Mouse (Mus musculus) embryonic facial prominence, embryonic 13.5 days (tissue): Measurements from ENCODE around the gene Gsx1. TPM values are rescaled to one million over a fixed set of nuclear protein-coding genes. Genes with fewer than 3 reads are reported as not detected.

Experiments
- ATAC-seq: fragments of 200-750 bp; cut with Nextera tagmentation; 2 replicates; pipeline ENCODE4 v1.8.0; 2017; ENCODE audit warnings: low read depth; ENCODE audit not compliant: insufficient number of reproducible peaks, insufficient read depth, low FRiP score, low TSS enrichment
- H3K27ac ChIP-seq: fragments of 300-500 bp; sonication (generic); 2 replicates; pipeline ENCODE4 v1.5.1; 2015; ENCODE audit warnings: moderate library complexity, mild to moderate bottlenecking, inconsistent platforms
- H3K27me3 ChIP-seq: fragments of 300-500 bp; sonication (generic); 2 replicates; pipeline ENCODE4 v1.6.1; 2015; ENCODE audit warnings: mild to moderate bottlenecking, inconsistent platforms
- H3K36me3 ChIP-seq: fragments of 300-500 bp; sonication (generic); 2 replicates; pipeline ENCODE4 v1.6.1; 2015; ENCODE audit warnings: mild to moderate bottlenecking, inconsistent platforms
- H3K4me1 ChIP-seq: fragments of 300-500 bp; sonication (generic); 2 replicates; pipeline ENCODE4 v1.6.1; 2015; ENCODE audit warnings: inconsistent platforms
- H3K4me2 ChIP-seq: fragments of 300-500 bp; sonication (generic); 2 replicates; pipeline ENCODE4 v1.6.1; 2015; ENCODE audit warnings: moderate library complexity, mild to moderate bottlenecking, inconsistent platforms
- H3K4me3 ChIP-seq: fragments of 300-500 bp; sonication (generic); 2 replicates; pipeline ENCODE4 v1.5.1; 2015; ENCODE audit warnings: mild to moderate bottlenecking, inconsistent platforms
- H3K9ac ChIP-seq: fragments of 300-500 bp; sonication (generic); 2 replicates; pipeline ENCODE4 v1.6.1; 2015; ENCODE audit warnings: mild to moderate bottlenecking, inconsistent platforms
- H3K9me3 ChIP-seq: fragments of 300-500 bp; sonication (generic); 2 replicates; pipeline ENCODE4 v1.6.1; 2016; ENCODE audit warnings: inconsistent platforms
- WGBS: fragments of 180-500 bp; shearing (Covaris S2); methylation state at CpG from one replicate; pipeline ENCODE4 v1.1.7; 2015; ENCODE audit warnings: mixed read lengths; 5-methylcytosine and 5-hydroxymethylcytosine counted together
- polyA plus RNA-seq: library from polyadenylated mRNA; unstranded; fragments of >200 nt; fragmentation: Nextera tagmentation; extraction: Ambion mirVana; gene quantifications from 2 replicates; pipeline ENCODE4 v1.2.1, GENCODE M21; 2015

The Gsx1 gene
- polyA plus RNA-seq: not detected in 2 replicates

DNA sequence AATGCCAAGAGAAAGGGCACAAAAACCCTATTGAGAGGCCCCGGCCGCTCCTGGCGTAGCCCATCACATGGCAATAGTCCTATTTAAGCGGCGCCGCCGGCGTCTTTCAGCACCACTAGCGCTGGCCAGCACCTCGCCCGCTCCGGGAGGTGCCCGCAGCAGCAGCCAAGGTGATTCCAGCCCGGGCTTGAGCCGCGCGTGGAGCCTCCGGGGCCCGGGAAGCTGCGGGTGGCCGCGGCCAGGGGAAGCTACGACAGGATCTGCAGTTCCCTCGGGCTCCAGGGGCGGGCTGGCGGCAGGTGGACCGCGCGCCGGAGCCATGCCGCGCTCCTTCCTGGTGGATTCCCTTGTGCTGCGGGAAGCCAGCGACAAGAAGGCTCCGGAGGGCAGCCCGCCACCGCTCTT lies at the start of gene Gsx1:
Gene Gsx1 (plus strand): TSS at position 126 of the 405 bp plus-strand sequence.
- ATAC-seq: 0 out of 2 replicates have a peak, but pooled peaks have one; percentile 26
- H3K9me3 ChIP-seq: no peaks in the 10 kb centered on the region
- under 1% methylated on average over 37 of the region's 37 CpGs for WGBS

DNA sequence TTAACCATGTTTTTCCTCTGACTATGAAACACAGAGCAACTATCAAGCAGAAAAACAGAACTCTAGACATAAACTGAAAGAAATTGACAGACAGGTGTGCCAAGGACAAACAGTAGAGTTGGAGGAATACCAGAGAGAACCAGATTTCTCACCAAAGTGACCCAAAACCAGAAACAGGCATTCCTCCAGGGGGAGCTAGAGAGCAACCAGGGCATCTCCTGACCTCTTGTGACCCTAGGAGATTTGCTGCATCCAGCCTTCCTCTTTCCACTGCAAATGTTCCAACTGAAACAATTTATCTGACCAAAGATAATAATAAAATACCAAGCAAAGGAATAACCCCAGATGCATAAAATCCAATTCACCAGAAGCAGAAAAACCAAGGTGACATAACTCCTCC lies 41.2 kb upstream of the Gsx1 start:
- H3K9ac ChIP-seq: no peak overlapping the region
- no peaks in the 10 kb centered on the region for H3K4me1 ChIP-seq
- no peak for ATAC-seq
- no peak overlapping the region for H3K27ac ChIP-seq
- H3K4me3 ChIP-seq: no peak overlapping the region
- H3K36me3 ChIP-seq: no peaks in the 10 kb centered on the region
- H3K9me3 ChIP-seq: no peaks in the 10 kb centered on the region
- no peak overlapping the region for H3K4me2 ChIP-seq
- H3K27me3 ChIP-seq: no peaks in the 10 kb centered on the region

More for the DNA sequence above, at the start of gene Gsx1:
- Histone ChIP-seq H3K4me2 (peak within 1 kb of the TSS; percentile 58), H3K9ac (no peak within 1 kb of the TSS; the same call in 1 of the 2 replicates), H3K4me3 (peak within 1 kb of the TSS; percentile 38), H3K27ac (no peak within 1 kb of the TSS), H3K27me3 (peaks cover 99% of the 10 kb centered on the region), H3K36me3 (no peaks in the 10 kb centered on the region), H3K4me1 (peaks cover 32% of the 10 kb centered on the region)

DNA sequence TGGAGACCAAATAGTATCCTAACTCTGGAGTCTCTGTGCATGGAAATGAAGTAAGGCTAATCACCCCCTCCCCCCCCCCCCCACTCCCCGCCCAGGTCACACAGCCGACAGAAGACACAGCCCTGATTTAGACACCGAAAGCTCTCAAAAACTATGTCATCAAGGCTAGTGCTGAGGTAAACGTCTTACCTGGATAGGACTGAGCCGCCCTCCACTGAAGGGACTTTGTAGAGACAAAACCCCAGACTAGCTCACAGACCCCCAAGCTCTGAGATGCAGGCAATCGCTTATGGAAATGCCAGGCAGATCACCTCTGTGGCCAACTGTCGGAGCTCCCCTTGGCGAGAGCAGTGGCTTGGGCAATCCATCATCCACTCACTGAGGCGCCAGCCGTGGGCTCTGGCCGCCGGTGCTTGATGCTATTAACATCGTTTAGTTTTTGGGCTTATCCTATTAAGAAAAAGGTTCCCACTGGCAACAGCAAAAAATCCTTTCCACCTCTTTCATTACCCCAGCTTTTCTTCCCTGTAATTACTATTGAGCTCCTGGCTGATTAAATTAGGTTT lies 33.6 kb upstream of the Gsx1 start:
- Histone ChIP-seq H3K4me2 (no peak overlapping the region), H3K9ac (no peak overlapping the region), H3K27me3 (peaks cover 24% of the 10 kb centered on the region), H3K4me3 (no peak overlapping the region), H3K4me1 (peaks cover 14% of the 10 kb centered on the region), H3K27ac (no peak overlapping the region), H3K36me3 (no peaks in the 10 kb centered on the region), H3K9me3 (no peaks in the 10 kb centered on the region)
- 13% methylated on average over 13 of the region's 13 CpGs for WGBS
- no peak for ATAC-seq

DNA sequence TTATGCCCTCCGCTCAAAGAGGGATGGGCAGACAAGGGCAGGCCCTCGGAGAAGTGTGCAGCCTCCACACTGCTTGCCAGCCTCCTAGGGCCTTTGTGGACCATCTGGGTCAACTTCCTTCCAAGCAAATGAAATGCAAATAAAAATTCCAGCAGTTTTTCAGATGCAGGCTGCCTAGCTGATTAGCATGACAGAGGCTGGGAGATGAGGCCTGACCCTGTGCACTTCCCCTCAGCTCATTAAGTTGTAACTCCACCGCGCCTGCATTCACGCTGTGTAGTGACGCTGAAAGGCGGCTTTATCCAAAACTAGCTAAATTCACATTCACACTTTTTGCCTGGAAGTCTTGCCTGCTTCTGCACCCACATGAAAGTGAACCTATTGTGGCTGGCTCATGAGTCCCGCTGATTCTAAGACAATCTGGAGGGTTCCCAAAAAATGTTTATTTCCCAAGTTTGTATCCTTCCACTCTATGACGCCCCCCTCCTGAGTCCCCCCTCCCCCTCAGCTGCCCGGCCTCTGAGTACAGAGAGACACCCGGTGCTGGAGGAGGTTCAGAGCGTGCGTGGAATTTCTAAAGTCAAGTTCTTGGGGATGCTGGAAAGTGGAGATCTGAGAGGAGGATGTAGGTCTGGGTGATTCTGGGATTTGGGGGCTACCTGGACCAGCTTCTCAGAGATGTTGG lies 32.9 kb upstream of the Gsx1 start:
- H3K36me3 ChIP-seq: no peaks in the 10 kb centered on the region
- WGBS: 7% methylated on average over 13 of the region's 13 CpGs
- peaks cover 14% of the 10 kb centered on the region for H3K4me1 ChIP-seq
- ATAC-seq: no peak
- H3K4me3 ChIP-seq: no peak overlapping the region
- H3K9ac ChIP-seq: no peak overlapping the region
- H3K27me3 ChIP-seq: peaks cover 24% of the 10 kb centered on the region
- no peak overlapping the region for H3K4me2 ChIP-seq
- no peaks in the 10 kb centered on the region for H3K9me3 ChIP-seq
- H3K27ac ChIP-seq: no peak overlapping the region

DNA sequence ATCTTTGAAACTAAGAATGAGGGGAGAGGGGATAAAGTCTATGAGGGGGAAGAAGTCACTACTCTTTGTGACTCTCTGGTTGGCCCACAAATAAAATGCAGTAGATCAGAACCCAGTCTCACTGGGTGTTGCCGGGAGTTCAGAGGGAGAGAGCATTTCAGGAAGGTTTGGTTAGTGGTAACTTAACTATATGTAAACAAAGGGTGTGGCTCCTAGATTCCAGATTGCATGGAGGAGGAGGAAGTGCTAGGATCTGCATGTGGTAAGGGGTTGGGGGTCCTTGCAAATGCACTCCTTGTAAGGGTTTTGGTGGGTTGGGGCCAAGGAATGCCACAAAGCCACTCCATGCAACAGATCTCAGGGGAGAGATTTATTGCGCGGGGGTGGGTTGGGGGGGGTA lies 32.1 kb upstream of the Gsx1 start:
- Histone ChIP-seq H3K9me3 (no peaks in the 10 kb centered on the region), H3K27me3 (peaks cover 24% of the 10 kb centered on the region), H3K4me2 (no peak overlapping the region), H3K4me1 (peaks cover 14% of the 10 kb centered on the region), H3K36me3 (no peaks in the 10 kb centered on the region), H3K27ac (no peak overlapping the region), H3K9ac (no peak overlapping the region), H3K4me3 (no peak overlapping the region)
- ATAC-seq: no peak
- WGBS: 44% methylated on average over 3 of the region's 3 CpGs

DNA sequence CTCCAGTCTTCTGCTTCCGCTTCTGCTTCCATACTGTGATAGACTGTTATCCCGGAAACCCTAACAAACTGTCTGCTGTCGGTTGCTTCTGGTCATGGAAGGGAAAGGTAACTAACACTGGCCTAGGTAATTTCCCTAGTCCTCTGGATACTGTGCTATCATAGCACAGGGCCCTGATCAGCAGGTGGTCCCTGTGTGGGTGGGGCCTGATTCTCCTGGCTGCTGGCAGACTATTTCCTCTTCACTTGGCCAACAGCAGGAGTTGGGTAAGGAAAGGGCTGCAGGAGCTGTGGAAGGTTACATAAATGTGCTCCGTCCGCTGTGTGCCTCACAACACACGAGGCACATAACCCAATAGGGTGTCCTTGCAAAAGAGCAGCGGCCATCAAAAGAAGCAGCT lies 31.1 kb upstream of the Gsx1 start:
- Histone ChIP-seq H3K4me2 (no peak overlapping the region), H3K27me3 (peaks cover 24% of the 10 kb centered on the region), H3K36me3 (no peaks in the 10 kb centered on the region), H3K4me1 (peaks cover 14% of the 10 kb centered on the region), H3K27ac (no peak overlapping the region), H3K4me3 (no peak overlapping the region), H3K9me3 (no peaks in the 10 kb centered on the region), H3K9ac (no peak overlapping the region)
- ATAC-seq: no peak
- WGBS: 73% methylated on average over 7 of the region's 7 CpGs

DNA sequence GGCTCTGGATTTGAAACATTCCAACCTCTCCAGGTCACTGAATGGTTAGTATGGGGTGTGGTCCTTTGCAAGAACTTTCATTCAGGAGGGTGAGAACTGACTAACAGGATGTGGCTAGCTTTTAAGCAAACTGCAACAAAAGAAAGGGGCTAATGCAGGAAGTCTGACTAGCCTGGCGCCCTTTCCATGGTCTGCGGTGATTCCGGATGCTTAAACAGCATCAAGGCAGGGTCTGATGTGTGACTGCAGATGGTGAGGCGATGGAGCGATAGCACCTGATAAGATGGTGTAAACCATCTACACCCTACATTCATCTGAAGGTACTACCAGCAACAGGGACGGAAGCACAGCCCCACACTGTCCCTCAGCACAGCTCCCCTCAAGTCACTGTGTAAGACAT lies 29.2 kb upstream of the Gsx1 start:
- no peak overlapping the region for H3K27ac ChIP-seq
- H3K4me1 ChIP-seq: peaks cover 14% of the 10 kb centered on the region
- H3K4me2 ChIP-seq: no peak overlapping the region
- H3K4me3 ChIP-seq: no peak overlapping the region
- H3K27me3 ChIP-seq: peaks cover 21% of the 10 kb centered on the region
- no peaks in the 10 kb centered on the region for H3K36me3 ChIP-seq
- no peak overlapping the region for H3K9ac ChIP-seq
- H3K9me3 ChIP-seq: no peaks in the 10 kb centered on the region
- no peak for ATAC-seq
- 92% methylated on average over 6 of the region's 6 CpGs for WGBS

DNA sequence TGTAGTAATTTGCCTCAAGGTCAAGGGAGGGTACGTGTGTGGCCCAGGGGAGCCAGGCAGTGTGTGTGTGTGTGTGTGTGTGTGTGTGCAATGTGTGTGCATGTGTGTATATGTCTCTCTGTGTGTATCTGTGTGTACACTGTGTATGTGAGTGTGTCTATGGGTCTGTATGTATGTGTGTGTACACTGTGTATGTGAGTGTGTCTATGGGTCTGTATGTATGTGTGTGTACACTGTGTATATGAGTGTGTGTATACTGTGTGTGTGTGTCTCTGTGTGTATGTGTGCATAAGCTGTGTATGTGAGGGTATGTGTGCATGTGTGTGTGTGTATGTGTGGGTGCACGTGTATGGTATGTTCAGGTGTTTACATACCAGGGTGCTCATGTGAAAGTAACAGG lies 28.7 kb upstream of the Gsx1 start:
- Histone ChIP-seq H3K9ac (no peak overlapping the region), H3K27ac (no peak overlapping the region), H3K4me1 (peaks cover 14% of the 10 kb centered on the region), H3K36me3 (no peaks in the 10 kb centered on the region), H3K27me3 (peaks cover 17% of the 10 kb centered on the region; the same call in 1 of the 2 replicates), H3K4me3 (no peak overlapping the region), H3K4me2 (no peak overlapping the region), H3K9me3 (no peaks in the 10 kb centered on the region)
- 89% methylated on average over 2 of the region's 2 CpGs for WGBS
- no peak for ATAC-seq

DNA sequence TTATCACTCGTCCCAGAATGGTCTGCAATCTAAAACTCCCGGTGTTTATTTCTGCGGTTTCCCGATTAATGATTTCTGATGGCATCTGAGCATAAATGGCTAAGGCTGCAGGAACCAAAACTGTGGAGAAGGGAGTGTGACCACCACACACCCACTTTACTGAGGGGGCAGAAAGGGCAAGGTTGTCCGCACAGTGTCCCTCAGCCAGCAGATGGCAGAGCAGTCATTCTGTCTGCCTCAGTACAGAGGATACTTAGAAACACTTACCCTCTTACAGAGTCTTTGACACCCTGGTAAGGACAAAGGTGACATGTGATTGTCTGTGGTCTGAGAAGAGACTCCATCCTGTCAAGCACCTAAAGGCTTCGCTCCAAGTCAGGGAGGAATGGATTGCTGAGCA lies 23.4 kb upstream of the Gsx1 start:
- Histone ChIP-seq H3K9ac (no peak overlapping the region), H3K9me3 (no peaks in the 10 kb centered on the region), H3K4me3 (no peak overlapping the region), H3K4me1 (no peaks in the 10 kb centered on the region), H3K4me2 (no peak overlapping the region), H3K27me3 (0 out of 2 replicates have a peak, but pooled peaks cover 4% of the 10 kb centered on the region), H3K27ac (no peak overlapping the region), H3K36me3 (no peaks in the 10 kb centered on the region)
- ATAC-seq: no peak
- 81% methylated on average over 6 of the region's 6 CpGs for WGBS

DNA sequence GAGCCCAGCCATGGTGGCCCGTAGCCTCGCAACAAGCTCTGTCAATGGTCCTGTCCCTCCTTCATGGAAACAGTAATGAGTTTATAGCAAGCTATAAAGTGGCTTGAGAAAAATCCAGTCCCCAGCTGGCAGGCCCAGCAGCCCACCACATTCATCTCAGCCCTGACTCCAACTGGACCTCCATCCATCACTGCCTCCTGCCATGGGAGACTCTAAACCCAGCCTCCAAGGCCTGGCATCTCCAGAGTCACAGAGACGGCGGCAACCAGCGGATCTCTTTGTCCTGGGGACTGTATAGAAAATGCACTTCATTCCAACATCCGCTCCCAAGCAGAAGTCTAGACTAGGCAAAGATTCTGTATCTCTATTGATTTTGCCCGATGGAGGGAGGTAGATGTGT lies 18.4 kb upstream of the Gsx1 start:
- H3K4me2 ChIP-seq: no peak overlapping the region
- no peak overlapping the region for H3K27ac ChIP-seq
- WGBS: 94% methylated on average over 7 of the region's 7 CpGs
- H3K9ac ChIP-seq: no peak overlapping the region
- H3K9me3 ChIP-seq: no peaks in the 10 kb centered on the region
- 0 out of 2 replicates have a peak, but pooled peaks cover 4% of the 10 kb centered on the region for H3K27me3 ChIP-seq
- no peak for ATAC-seq
- H3K4me3 ChIP-seq: no peak overlapping the region
- H3K4me1 ChIP-seq: no peaks in the 10 kb centered on the region
- no peaks in the 10 kb centered on the region for H3K36me3 ChIP-seq

DNA sequence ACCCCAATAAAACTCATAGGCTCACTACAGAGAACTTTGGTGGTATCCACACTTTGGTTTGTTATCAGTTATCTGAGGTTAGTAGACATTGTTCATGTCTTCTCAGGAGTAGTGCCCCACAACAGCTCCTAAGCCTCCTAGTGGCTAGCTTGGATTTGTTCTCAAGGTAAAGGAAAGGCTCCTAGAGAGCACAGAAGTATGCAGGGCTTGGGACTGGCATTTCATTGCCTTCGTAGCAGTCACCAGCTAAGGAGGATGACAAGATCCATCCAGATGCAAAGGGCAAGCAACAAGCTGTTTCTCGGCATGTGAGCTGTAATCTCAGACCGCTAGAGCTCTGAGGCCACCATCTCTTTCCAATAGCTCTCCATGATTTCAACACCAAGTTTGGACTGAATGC lies 14.4 kb upstream of the Gsx1 start:
- ATAC-seq: no peak
- Histone ChIP-seq H3K9me3 (no peaks in the 10 kb centered on the region), H3K4me3 (no peak overlapping the region), H3K27me3 (0 out of 2 replicates have a peak, but pooled peaks cover 3% of the 10 kb centered on the region), H3K36me3 (no peaks in the 10 kb centered on the region), H3K4me1 (no peaks in the 10 kb centered on the region), H3K27ac (no peak overlapping the region), H3K9ac (no peak overlapping the region), H3K4me2 (no peak overlapping the region)
- 88% methylated on average over 3 of the region's 3 CpGs for WGBS

DNA sequence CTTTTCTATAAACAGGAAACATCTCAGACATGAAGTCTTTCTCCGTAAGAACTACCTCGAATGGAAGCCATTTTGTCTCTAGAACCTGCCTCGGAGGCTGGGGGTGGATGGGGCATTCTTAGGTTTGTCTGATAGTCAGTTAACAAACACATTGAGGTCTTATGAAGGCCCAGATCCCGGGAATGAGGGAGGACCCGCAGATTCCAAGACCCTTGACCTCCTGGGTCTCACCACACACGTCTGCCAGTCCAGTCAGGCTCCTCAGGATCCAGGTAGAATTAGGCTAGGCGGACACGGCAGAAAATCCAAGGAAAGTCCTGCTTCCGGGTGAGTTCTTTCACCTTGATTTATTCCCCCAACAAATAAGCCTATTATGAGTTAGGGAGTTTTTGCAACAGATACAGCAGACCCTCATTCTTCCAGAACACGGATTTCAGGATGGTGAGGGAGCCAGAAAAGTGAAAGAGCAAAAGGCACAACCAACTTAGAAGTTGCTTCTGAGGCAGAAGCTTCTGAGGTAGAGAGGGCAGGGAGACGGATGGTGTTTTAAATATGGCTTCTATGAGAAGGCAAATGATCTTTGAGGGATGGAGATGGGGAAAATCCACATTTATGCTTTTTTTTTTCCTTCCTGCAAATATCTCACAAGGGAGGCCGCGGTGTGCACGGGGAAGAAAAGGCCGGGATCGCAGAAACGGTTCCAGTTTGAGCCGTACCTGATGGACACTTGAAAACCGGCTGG lies 3.2 kb upstream of the Gsx1 start:
- Histone ChIP-seq H3K9ac (no peak overlapping the region), H3K4me3 (peak overlapping the region; percentile 28)
- ATAC-seq: no peak

More for the DNA sequence above, 3.2 kb upstream of the Gsx1 start:
- 7% methylated on average over 18 of the region's 19 CpGs for WGBS
- H3K4me2 ChIP-seq: peak overlapping the region; percentile 52
- H3K4me1 ChIP-seq: peaks cover 32% of the 10 kb centered on the region
- peaks cover 91% of the 10 kb centered on the region for H3K27me3 ChIP-seq
- H3K36me3 ChIP-seq: no peaks in the 10 kb centered on the region
- no peak overlapping the region for H3K27ac ChIP-seq
- H3K9me3 ChIP-seq: no peaks in the 10 kb centered on the region; the same call in 1 of the 2 replicates
